ENCODE assay signal across 13 mouse cellular contexts in genomic region chr6:110247490-110247889, GRCm38 (mm10).
"Had no signal": no experiment of that assay in that cellular context is flagged by ENCODE, and none has a peak within 500 bp of the region (broad histone marks: within the 10 kb centered on the region; RNA-seq: fewer than 3 reads in every experiment).

No protein-coding gene starts in this region.

- H3K4me2 ChIP-seq: liver, embryonic 13.5 days; midbrain, embryonic 11.5 days; neural tube, embryonic 15.5 days had no signal

- H3K27ac ChIP-seq: left cerebral cortex, adult 2 months; liver, embryonic 13.5 days; neural tube, embryonic 15.5 days had no signal

- H3K9ac ChIP-seq: liver, embryonic 13.5 days; liver, postnatal 0 days; neural tube, embryonic 15.5 days had no signal

- H3K4me1 ChIP-seq: liver, embryonic 13.5 days; neural tube, embryonic 15.5 days had no signal

- ATAC-seq: liver, postnatal 0 days; lung, postnatal 0 days had no signal

- H3K9me3 ChIP-seq: liver, embryonic 13.5 days; neural tube, embryonic 15.5 days had no signal

- H3K4me3 ChIP-seq: left cerebral cortex, adult 2 months; liver, embryonic 13.5 days; myocyte; neural tube, embryonic 15.5 days had no signal

- DNase-seq: kidney, postnatal 14 days; liver; liver, embryonic 13.5 days; liver, postnatal 0 days; lung, postnatal 36 days; right cerebral cortex, adult 18-20 months; right cerebral cortex, postnatal 25 days; thymus, postnatal 4 days had no signal

- H3K36me3 ChIP-seq: liver, embryonic 13.5 days; neural tube, embryonic 15.5 days had no signal

- H3K27me3 ChIP-seq: liver, embryonic 13.5 days; neural tube, embryonic 15.5 days had no signal
